Mouse (Mus musculus): ENCODE measurements around the gene Smok3c.

DNA sequence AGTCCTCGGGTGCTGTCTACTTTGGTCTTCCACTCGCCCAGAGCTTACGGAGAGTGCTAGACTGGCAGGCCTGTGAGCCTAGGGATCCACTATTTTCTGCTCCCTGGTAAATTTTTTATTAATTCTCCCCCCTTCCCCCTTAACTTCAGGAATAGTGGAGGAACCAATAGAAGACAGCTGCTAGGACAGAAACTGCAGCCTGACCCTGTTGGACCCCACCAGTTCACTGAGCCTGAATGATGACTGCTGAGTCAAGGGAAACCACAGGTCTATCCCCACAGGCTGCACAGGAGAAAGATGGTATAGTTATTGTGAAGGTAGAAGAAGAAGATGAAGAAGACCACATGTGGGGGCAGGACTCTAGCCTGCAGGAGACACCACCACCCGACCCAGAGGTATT is 39.8 kb downstream of the Smok3c start:
- TF ChIP-seq CTCF (IDR thresholded peaks at IDR 0.05; ENCODE audit: low read depth, low read length) (no peak), POLR2A (IDR thresholded peaks at IDR 0.05; ENCODE audit: extremely low read depth, insufficient read depth, low read length) (no peak)

Data from liver, adult 2 months (tissue).